16 mouse cellular contexts compared by ENCODE assay signal in the genomic region with DNA sequence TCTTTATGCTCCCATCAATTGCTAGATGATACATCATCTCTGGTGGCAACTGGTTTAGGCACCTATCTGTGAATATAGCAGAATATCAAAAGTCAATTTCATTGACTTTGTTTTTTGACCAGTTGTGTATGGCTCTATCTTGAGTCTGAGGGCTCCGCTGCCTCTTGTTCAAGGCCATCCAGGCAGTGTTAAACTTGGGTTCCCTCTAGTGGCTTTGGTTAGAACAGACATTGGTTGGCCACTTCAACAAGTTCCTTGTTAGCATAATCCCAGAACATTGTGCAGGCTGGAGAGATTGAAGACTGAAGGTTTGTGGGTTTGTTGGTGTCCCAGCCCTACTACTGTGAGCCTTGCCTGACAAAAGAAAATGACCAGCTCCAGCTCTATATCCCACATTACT. TPM values are rescaled to one million over a fixed set of nuclear protein-coding genes. Genes with fewer than 3 reads are reported as not detected.
DNase-seq lines count a peak whose midpoint lies in the region; ATAC-seq lines count a peak whose summit lies in the region.
"Had no signal": no experiment of that assay in that cellular context is flagged by ENCODE, and none has a peak within 500 bp of the region (broad histone marks: within the 10 kb centered on the region; RNA-seq: fewer than 3 reads in every experiment).

No protein-coding gene starts in this region.

- no peak overlapping the region for H3K27ac ChIP-seq in hindbrain, embryonic 11.5 days (ENCODE audit: low read depth, low read length)
- no peak overlapping the region for H3K27ac ChIP-seq in hindbrain, embryonic 10.5 days
- H3K27ac ChIP-seq: hindbrain, embryonic 15.5 days; layer of hippocampus, adult 2 months; limb, embryonic 15.5 days had no signal

- no peak overlapping the region for H3K4me3 ChIP-seq in hindbrain, embryonic 11.5 days (ENCODE audit: low read depth, low read length)
- H3K4me3 ChIP-seq in hindbrain, embryonic 10.5 days: no peak overlapping the region
- H3K4me3 ChIP-seq: hindbrain, embryonic 15.5 days; layer of hippocampus, adult 2 months; limb, embryonic 15.5 days had no signal

- DNase-seq in hindbrain, embryonic 11.5 days (ENCODE audit: low spot score): peak; percentile 5
- DNase-seq in hindbrain, embryonic 10.5 days (ENCODE audit: low spot score): no peak
- DNase-seq in A20 (ENCODE audit: low read depth, low spot score): peak; percentile 2
- peak; percentile 8 for DNase-seq in R1 (ENCODE audit: low read depth, low spot score)
- peak; percentile 0 for DNase-seq in forelimb bud, embryonic 11.5 days (ENCODE audit: low read depth, low spot score)
- DNase-seq in testis, postnatal 10 days (ENCODE audit: low spot score): no peak
- DNase-seq in cerebellum, adult 11-12 months: no peak
- no peak for DNase-seq in layer of hippocampus, adult 8-10 months (ENCODE audit: low spot score in 2 of 2)

- H3K9me3 ChIP-seq in hindbrain, embryonic 11.5 days (ENCODE audit: control insufficient read depth, low read length): no peaks in the 10 kb centered on the region
- no peaks in the 10 kb centered on the region for H3K9me3 ChIP-seq in hindbrain, embryonic 10.5 days
- H3K9me3 ChIP-seq: hindbrain, embryonic 15.5 days; limb, embryonic 15.5 days had no signal

- H3K36me3 ChIP-seq in hindbrain, embryonic 11.5 days (ENCODE audit: control insufficient read depth, insufficient read depth, low read length): no peaks in the 10 kb centered on the region
- no peaks in the 10 kb centered on the region for H3K36me3 ChIP-seq in hindbrain, embryonic 10.5 days
- H3K36me3 ChIP-seq: hindbrain, embryonic 15.5 days; limb, embryonic 15.5 days had no signal

- WGBS in hindbrain, embryonic 11.5 days: 62% methylated on average over 1 of the region's 1 CpGs
- WGBS in hindbrain, embryonic 10.5 days: 75% methylated on average over 1 of the region's 1 CpGs

- no peak overlapping the region for H3K9ac ChIP-seq in hindbrain, embryonic 11.5 days (ENCODE audit: low read depth, low read length)
- H3K9ac ChIP-seq: hindbrain, embryonic 15.5 days; limb, embryonic 15.5 days had no signal

- ATAC-seq in hindbrain, embryonic 11.5 days (ENCODE audit: low FRiP score): no peak
- ATAC-seq: forebrain, embryonic 14.5 days had no signal

- H3K27me3 ChIP-seq in hindbrain, embryonic 11.5 days (ENCODE audit: control insufficient read depth, insufficient read depth, low read length): no peaks in the 10 kb centered on the region
- no peaks in the 10 kb centered on the region for H3K27me3 ChIP-seq in hindbrain, embryonic 10.5 days (ENCODE audit: insufficient read depth, poor library complexity, severe bottlenecking)
- H3K27me3 ChIP-seq: hindbrain, embryonic 15.5 days; limb, embryonic 15.5 days had no signal

- H3K4me1 ChIP-seq in hindbrain, embryonic 11.5 days (replicated peaks; ENCODE audit: control insufficient read depth, insufficient read depth, low read length): no peaks in the 10 kb centered on the region
- H3K4me1 ChIP-seq in hindbrain, embryonic 10.5 days (replicated peaks): no peaks in the 10 kb centered on the region
- H3K4me1 ChIP-seq: hindbrain, embryonic 15.5 days; limb, embryonic 15.5 days had no signal

- no peak overlapping the region for H3K4me2 ChIP-seq in hindbrain, embryonic 11.5 days (replicated peaks; ENCODE audit: low read depth, low read length)
- H3K4me2 ChIP-seq: hindbrain, embryonic 15.5 days; limb, embryonic 15.5 days had no signal

RNA-seq across cellular contexts. Expression of a gene that starts 2.9 kb away (rescaled TPM):
- not detected in 2 replicates for polyA plus RNA-seq in hindbrain, embryonic 11.5 days (2014; fragmentation: Nextera tagmentation; extraction: Ambion mirVana)
- polyA plus RNA-seq in hindbrain, embryonic 10.5 days (2016; fragmentation: Nextera tagmentation; extraction: Ambion mirVana): not detected in 2 replicates
- total RNA-seq in layer of hippocampus, adult 8-10 months (2022): not detected
- total RNA-seq: heart, adult 8-10 months; layer of hippocampus, adult 2 months had no signal
- polyA plus RNA-seq: cortical plate, adult 2 months; forebrain, embryonic 14.5 days; hindbrain, embryonic 15.5 days; limb, embryonic 15.5 days; neural tube, embryonic 11.5 days; stomach, embryonic 14.5 days had no signal

RNA-seq across cellular contexts. Expression of a gene that starts 26.9 kb away (rescaled TPM):
- not detected in 2 replicates for polyA plus RNA-seq in hindbrain, embryonic 11.5 days (2014; fragmentation: Nextera tagmentation; extraction: Ambion mirVana)
- not detected in 2 replicates for polyA plus RNA-seq in hindbrain, embryonic 10.5 days (2016; fragmentation: Nextera tagmentation; extraction: Ambion mirVana)
- not detected for total RNA-seq in layer of hippocampus, adult 8-10 months (2022)
- total RNA-seq: heart, adult 8-10 months; layer of hippocampus, adult 2 months had no signal
- polyA plus RNA-seq: cortical plate, adult 2 months; forebrain, embryonic 14.5 days; hindbrain, embryonic 15.5 days; limb, embryonic 15.5 days; neural tube, embryonic 11.5 days; stomach, embryonic 14.5 days had no signal

RNA-seq across cellular contexts. Expression of a gene that starts 39.8 kb away (rescaled TPM):
- polyA plus RNA-seq in hindbrain, embryonic 11.5 days (2014; fragmentation: Nextera tagmentation; extraction: Ambion mirVana): not detected in 2 replicates
- polyA plus RNA-seq in hindbrain, embryonic 10.5 days (2016; fragmentation: Nextera tagmentation; extraction: Ambion mirVana): not detected in 2 replicates
- total RNA-seq in layer of hippocampus, adult 8-10 months (2022): under 1 TPM in 1 of 4 experiments, not detected in 3; 0.07 TPM
- total RNA-seq: heart, adult 8-10 months; layer of hippocampus, adult 2 months had no signal
- polyA plus RNA-seq: cortical plate, adult 2 months; forebrain, embryonic 14.5 days; hindbrain, embryonic 15.5 days; limb, embryonic 15.5 days; neural tube, embryonic 11.5 days; stomach, embryonic 14.5 days had no signal

RNA-seq across cellular contexts. Expression of a gene that starts 50.4 kb away (rescaled TPM):
- polyA plus RNA-seq in hindbrain, embryonic 11.5 days (2014; fragmentation: Nextera tagmentation; extraction: Ambion mirVana): not detected in 2 replicates
- polyA plus RNA-seq in hindbrain, embryonic 10.5 days (2016; fragmentation: Nextera tagmentation; extraction: Ambion mirVana): not detected in 2 replicates
- total RNA-seq in layer of hippocampus, adult 8-10 months (2022): under 1 TPM in 1 of 4 experiments, not detected in 3; 0.06 TPM
- total RNA-seq: heart, adult 8-10 months; layer of hippocampus, adult 2 months had no signal
- polyA plus RNA-seq: cortical plate, adult 2 months; forebrain, embryonic 14.5 days; hindbrain, embryonic 15.5 days; limb, embryonic 15.5 days; neural tube, embryonic 11.5 days; stomach, embryonic 14.5 days had no signal

Comparison
In these comparisons a context has a peak if more than half of its experiments do, and no peak if none do; other contexts are left out.
1. DNase-seq: peak in hindbrain, embryonic 11.5 days (single experiment), A20 (single experiment), R1 (single experiment) and forelimb bud, embryonic 11.5 days (single experiment); none in hindbrain, embryonic 10.5 days (single experiment), testis, postnatal 10 days (single experiment), cerebellum, adult 11-12 months (single experiment) and layer of hippocampus, adult 8-10 months (0 of 2).